Mouse (Mus musculus): Measurements from ENCODE around the gene Lats1.

The Lats1 gene

DNA sequence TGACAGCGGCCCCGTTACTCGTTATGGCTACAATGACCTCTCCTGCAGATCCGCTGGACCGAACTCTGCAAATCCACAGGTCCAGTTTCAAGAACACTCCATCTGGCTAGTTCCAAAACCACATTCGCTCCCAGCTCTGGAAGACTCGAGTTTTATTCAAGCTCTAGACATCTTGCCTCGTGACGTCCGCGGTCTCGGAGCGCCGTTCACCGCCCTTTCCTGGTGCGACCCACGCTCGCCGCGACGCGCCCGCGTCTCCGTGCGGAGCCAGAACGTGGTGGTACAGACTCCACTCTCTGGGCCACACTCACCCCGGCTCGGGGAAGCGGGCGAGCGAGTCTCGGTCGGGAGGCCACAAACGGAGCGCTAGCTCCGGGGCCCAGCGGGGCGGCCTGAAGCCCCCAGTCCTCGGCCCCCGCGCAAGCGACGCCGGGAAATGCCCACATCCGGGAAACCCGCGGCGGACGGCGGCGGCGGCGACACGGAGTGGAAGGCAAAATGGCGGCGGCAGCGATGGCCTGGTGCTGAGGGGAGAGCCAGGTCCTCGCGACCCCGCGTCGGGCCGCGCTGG lies at the start of gene Lats1, which contains the start of gene Pcmt1:
Lats1 (plus strand) TSS at position 484 of the 571 bp plus-strand sequence.
Pcmt1 (minus strand) TSS at position 406 of the 571 bp plus-strand sequence.
- peak; percentile 80 for DNase-seq

DNA sequence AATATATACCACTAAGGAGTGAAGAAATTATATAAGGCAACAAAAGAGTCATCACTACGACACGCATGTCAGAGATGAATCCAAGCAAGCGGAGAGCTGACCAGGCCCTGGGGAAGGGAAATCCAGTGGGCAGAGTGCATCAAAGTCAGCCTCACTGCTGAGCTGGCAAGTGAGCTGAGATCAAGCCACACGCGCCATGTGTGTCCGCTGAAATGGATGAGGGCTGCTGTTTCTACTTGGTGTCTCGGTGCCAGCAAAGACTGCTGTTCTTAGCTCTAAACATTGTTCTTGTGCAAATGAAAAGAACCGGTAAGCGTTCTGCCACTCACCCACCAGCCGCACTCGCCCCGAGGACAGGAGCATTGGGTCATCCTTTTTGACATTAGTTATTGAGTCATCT lies 40.6 kb upstream of the Lats1 start:
- no peak for DNase-seq

DNA sequence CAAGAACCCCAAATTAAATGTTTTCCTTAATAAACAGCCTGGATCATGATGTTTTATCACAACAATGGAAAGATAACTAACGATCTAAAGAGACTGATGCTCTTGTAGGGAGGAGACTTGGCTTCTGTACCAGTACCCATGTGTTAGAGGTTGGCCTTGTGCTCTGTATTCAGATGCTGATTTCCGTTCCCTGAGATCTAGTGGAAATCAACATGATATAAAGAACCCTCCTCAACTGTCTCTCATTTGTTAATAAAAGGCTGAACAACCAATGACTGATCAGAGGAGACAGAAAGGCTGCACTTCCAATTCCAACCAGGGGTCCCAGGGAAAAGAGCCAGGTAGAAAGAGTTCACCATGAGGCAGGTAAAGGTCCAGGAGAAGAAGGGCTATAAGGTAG lies 35.1 kb upstream of the Lats1 start:
- no peak for DNase-seq

DNA sequence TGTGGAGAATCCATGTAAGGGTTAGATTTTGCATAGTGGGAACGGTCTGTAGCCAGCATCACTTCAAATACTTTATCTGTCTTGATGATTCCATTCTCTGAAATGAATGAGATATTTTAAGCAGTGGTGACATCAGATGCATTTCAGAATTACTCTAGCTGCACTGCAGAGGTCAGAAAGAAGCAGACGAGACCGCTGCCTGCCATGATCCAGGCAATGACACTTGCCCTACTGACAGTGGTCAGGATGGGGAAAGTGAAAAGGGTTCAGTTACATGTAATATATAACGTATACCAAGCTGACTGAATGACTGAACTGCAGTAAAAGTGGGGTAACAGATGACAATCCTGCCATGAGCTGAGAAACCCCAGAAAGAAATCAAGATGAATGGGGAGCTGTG lies 32.0 kb upstream of the Lats1 start:
- DNase-seq: no peak

DNA sequence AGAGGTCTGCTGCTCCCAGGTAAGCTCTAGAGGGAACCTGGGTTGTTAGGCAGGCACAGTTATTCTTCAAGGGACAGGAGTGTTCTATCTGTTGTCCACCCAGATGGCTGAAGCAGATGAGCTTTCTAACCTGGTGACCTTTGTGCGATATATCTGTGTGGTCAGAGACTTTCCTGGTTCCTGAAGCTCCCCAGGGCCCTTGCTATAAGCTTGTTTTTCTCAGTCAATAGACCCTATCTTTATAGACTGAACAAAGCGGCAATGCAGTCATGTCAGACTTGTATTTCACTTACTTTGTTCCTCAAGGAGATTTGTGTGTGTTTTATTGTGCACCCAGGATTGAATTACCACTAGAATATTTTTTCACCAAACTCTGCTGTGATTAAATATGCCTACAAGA lies 30.0 kb upstream of the Lats1 start:
- DNase-seq: no peak

DNA sequence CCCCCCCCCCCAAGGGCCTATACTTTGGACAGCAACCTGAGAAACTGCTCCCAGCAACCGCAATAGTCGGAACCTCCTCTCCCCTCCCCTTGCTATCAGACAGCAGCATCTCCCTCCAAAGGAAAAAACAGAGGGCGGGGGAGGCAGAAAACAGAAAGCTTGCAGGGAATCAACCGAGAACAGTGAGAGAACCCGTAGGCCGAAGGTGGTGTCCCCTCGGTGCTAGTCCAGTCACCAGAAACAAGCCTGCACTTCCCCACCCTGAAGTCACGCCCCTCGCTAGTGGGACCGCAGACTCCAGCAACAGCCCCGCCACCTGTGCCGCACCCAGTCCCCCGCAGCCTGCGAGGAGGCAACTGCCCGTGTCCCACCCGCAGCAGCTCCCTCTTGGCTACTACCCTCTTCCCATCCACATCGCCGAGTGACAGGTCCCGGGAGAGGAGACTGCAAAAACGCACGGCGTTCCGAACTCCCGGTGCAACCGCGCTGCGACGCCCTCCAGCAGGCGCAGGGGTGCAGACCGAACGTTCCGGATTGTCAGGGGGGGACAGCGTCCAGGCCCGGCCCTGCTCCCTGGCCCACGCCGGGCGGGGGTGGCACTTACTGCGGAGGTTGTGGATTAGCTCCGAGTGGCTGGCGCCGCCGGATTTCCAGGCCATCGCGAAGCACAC lies 18.4 kb upstream of the Lats1 start:
- DNase-seq: no peak

DNA sequence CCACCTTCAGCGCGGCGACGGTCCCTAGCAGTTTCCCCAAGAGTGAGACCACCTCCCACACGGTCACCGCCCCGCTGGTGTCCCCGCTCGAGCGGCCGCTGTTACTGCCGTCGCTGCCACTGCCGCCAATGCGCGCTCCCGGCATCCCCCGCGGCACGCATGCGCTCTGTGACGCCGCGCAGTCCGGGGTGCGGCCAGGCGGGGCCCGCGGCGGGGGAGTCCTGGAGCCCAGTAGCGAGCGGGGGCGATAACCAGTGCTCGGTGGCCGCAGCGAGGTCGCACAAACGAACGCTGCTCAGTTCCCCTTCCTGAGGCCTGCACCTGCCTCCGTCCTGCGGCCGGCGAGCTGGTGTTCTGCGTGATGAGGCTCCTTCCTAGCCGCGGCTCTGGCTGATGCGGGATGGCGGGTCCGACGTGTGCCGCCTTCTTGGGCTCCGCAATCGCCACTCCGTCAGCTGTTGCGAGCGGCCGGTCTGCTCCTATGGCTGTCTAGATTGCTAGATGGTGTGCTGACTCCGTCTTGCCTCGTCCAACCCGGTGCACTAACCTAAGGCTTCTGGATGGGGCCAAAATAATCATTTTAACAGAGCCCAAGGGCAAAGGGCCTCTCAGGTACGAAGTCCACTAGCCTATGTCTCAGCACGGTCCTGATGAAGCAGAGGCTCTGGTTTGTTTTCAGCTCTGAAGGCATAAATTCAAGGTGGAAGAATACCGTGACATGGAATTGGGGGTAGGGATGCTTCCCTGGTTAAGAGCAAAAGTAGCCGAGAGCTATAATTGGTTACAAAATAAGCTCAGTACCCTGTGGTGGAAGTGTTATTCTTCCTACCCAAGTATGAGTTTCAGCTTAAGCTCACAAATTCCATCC lies 17.6 kb upstream of the Lats1 start:
- peak; percentile 94 for DNase-seq

DNA sequence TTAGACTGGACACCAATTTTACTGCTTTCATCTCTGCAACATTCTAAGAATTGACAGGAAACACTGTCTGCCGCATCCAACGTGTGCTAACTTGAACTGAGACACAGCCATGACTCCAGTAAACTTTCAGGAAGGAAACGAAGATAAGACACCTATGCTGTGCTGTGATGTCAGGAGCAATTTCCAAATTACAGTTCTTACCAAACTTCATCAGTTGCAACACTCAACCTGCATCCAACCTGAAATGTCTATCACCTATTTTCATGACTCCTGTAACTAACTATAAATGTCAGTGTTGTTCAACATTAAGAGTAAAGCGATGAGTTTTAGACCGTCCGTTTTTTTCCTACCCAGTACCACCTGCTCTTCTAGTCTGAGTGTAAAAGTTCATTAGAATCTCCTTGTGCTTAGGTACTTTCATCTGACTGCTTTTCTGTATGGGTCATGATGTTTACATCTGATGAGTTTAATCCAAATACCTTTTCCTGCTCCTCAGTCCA lies 16.9 kb upstream of the Lats1 start:
- DNase-seq: no peak

DNA sequence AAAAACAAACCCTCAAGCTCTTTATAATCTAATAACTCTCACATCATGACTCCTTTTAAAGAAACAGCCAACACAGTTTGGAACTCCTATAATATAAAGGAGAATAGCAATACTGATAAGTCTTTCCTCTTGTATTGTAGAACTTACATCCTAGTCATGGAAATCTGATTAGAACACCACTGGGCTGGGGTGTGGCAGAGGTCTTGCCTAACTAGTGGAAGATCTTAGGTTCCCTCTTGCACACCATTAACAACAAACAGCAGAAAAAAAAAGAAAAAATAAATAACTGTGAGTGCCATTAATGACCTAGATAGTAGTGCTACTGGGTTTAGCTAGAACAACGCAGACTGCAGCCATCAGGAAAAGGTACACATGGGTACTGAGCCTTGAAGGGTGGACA lies 16.1 kb upstream of the Lats1 start:
- no peak for DNase-seq

DNA sequence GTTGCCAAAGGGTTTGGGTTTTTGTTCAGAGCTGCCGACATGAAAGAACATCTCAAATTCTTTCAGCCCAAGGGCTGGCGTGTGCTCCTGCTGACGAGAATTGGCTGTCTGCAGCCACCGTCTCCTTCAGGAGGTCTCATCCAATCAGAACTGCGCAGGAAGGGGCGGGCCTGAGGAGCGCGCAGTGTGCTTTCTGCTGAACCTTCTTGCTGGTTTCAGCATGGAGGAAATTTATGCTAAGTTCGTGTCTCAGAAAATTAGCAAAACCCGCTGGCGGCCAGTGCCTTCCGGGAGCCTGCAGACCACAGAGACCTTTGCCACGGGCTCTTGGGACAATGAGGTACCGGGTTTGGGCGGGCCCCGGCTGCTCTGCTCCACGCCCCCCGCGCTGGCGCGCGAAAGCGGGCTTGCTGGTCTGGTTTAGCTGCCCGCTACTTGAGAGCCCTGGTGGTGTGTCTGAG lies 13.6 kb upstream of the Lats1 start, which contains the start of gene Nup43:
Nup43 (plus strand) TSS at position 162 of the 461 bp plus-strand sequence.
- DNase-seq: peak; percentile 86

DNA sequence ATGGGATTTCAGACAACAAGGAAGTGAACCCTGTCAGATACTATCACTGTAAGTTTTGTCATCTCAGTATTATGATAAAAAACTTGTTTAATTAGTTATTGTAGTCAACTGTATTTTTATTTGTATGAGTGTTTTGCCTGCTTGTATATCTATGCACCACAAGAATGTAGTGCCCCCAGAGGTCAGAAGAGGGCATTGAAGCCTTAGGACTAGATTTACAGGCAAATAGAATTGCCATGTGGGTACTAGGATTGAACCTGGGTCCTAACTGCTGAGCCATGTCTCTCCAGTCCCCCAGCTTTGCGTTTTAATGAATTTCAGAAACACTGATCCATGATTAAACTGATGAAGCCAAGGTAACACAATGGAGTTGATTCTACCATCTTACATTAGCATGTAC lies 7.3 kb upstream of the Lats1 start:
- no peak for DNase-seq

DNA sequence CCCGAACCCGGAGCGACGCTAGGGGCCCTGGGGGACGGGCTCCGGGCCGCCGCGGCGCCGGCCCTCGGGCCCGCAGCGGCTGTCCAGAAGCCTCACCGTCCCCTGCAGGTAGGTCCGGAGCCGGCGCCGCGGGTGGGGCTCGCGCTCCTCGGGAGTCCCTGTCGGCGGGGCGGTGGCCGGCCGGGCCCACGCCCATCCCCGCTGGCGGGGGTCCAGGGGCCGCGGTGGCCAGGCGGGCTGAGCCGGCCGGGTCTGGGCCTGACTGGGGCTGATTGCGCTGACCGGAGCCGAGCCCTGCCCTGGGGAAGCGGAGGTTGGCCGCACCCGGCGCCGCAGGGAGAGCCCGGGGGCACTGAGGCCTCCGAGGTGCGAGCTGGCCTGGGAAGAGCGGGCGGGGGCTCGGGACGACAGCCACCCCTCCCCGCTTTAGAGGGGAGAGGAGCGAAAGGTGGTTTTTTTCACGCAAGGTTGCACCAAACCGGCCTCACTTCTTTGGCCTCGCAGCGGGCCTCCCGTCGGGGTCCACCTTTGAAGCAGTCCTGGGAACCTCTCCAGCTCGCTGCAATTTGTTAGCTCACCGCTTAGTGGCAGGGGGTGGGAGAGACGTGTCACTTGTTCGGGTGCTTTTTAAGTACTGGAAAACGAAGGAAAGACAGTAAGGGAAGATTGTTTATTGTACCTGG lies 470 bp downstream of the Lats1 start:
- DNase-seq: peak; percentile 73

DNA sequence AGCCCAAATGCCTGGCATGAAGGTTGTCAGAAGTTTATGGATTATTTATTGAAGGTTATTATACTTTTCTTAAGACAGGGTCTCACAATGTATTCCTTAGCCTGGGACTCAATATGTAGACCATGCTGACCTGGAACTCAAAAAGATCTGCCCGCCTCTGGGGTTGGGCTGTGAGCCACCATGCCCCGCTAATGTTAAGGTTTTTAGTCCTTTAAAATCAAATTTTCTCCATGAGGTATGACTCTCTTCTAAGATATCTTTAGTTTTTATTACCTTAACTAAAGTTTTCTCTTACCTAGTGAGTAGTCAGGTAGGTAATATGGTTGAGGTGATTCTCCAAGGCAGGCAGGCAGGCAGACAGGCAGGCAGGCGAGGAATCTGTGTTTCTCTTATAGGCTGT lies 1.2 kb downstream of the Lats1 start:
- DNase-seq: no peak

DNA sequence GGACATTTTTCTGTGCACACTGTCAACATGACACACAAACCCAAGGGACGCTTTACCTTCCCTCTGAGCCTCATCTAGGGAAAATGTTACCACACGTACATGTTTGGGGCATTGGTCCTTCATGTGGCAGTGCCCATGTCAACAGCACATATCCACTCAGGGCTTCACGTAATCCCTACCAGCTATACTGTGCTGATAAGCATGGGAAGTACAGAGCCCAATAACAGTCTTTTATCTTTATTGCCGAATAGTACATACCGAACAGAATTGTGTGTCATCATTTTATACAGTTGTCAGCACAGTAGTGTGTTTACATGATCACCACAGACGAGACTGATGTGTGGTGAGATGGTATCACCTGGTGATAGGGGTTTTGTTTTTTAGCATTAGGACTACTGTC lies 5.9 kb downstream of the Lats1 start:
- DNase-seq: no peak

DNA sequence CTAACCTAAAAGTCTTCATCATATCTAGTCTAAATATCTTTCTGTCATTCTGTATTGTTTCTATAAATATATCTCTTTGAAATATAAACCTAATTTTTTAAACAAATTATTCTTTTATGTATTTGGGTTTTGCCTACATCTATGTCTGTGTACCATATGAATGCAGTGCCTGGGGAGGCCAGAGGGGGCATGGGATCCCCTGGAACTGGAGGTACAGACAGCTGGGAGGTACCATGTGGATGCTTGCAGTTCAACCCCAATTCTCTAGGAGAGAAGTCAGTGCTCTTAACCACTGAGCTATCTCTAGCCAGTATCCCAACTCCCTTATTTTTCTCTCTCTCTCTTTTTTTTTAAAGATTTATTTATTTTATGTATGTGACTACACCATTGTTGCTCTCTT lies 14.3 kb downstream of the Lats1 start:
- no peak for DNase-seq

DNA sequence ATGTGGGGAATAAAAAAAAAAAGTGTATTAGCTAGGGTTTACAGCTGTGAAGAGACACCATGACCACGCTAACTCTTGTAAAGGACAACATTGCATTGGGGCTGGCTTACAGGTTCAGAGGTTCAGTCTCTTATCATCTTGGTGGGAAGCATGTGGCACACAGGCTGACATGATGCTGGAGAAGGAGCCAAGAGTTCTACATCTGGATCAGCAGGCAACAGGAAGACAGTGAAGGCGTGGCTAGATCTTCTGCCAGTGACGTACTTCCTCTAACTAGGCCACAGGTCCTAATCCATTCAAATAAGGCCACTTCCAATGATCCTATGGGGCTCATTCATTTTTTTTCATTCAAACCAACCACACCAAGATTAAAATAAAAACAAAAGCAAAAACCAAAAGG lies 19.1 kb downstream of the Lats1 start:
- DNase-seq: no peak

DNA sequence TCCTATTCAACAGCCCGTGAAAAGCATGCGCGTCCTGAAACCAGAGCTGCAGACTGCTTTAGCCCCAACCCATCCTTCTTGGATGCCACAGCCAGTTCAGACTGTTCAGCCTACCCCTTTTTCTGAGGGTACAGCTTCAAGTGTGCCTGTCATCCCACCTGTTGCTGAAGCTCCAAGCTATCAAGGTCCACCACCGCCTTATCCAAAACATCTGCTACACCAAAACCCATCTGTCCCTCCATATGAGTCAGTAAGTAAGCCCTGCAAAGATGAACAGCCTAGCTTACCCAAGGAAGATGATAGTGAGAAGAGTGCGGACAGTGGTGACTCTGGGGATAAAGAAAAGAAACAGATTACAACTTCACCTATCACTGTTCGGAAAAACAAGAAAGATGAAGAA lies 21.6 kb downstream of the Lats1 start:
- no peak for DNase-seq

DNA sequence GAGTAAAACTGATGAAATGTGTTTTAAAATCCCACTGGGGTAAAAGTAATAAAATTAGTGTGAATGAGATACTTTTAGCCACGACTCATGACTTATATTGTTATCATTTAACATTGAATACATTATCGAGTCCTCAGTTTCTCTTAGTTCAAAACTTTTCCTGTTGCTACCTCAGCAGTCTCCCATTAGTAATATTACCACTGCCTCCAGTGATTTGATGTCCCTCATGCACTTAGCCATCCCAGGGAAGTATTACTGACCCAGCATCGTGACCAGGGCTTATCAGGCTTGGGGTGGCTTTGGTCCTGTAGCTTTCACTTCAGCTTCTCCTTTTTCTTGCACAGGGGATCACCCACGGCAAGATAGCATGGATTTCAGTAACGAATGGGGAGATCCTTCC lies 29.1 kb downstream of the Lats1 start:
- no peak for DNase-seq

DNA sequence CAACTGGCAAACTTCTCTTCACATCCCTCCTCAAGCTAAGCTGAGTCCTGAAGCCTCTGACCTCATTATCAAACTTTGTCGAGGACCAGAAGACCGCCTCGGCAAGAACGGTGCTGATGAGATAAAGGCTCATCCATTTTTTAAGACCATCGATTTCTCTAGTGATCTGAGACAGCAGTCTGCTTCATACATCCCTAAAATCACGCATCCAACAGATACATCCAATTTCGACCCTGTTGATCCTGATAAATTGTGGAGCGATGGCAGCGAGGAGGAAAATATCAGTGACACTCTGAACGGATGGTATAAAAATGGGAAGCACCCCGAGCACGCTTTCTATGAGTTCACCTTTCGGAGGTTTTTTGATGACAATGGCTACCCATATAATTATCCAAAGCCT lies 31.5 kb downstream of the Lats1 start:
- DNase-seq: no peak

DNA sequence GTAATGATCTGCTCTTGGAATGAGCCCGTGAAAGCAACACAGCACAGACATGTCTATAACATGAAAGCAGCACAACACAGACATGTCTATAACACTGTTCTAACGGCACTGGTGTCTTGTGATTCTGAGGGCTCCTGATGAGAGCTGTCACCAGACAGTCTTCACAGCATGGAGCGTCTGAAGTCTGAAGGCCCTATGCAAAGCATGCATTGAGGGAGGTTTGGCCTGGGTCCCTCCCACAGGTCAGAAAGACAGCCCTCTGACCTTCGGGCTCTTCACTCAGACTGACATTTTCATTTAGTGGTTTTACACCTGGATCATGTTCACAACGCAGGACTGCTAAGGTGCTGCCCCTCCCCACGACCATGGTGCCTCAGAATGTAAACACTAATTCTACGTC lies 34.0 kb downstream of the Lats1 start:
- DNase-seq: no peak

DNA sequence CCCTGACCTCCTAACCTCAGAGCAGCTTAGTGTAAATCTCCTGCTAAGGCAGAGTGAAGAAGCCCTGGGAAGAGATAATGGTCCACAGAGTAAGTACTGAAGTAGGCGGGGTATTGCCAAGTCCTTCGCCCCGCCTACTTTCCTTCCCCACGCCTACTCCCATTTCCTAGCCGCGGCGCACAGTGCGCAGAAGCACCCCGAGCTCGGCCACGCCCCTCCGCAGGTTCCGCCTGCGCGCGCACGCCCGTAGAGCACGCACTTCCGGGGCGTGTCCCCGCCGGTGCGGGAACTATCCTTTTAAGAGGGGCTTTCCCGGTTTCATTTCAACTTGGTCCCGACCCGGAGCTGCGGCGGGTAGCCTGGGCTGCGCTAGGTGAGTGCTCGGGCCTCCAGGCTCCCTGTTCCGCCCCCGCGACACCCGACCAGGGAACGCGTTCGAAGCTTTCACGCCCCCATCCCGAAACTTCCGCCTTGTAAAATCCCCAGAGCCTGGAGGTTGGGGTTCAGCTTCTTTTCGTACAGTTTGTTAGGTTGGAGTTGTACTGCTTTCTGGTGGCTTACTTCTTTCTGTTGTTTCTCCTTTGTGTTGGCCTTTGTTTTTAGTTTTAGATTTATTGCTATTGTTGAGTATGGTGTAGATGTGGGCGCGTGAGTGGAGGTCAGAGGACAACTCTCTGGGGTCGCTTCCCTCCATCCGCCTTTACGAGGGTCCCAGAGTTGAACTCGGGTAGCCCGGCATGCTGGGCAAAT lies 44.9 kb downstream of the Lats1 start, which contains the start of gene Katna1:
Katna1 (plus strand) TSS at position 250 of the 750 bp plus-strand sequence.
- peak; percentile 86 for DNase-seq

DNA sequence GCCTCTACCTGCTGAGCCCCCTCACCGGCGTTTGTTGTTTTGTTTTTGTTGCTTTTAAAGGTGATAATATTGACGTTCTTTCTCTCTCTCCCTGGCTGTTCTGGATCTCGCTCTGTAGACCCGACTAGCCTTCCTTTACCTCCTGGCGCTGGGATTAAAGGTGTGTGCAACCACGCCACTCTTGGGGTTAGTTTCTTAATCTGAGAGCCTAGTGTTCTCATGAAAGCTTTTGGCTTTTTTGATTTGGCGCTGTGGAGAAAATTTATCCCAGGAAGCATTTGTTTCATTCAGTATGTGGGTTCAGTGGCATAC lies 45.4 kb downstream of the Lats1 start:
- no peak for DNase-seq

Data from cerebellum, adult 11-12 months (tissue).